In the genomic region with DNA sequence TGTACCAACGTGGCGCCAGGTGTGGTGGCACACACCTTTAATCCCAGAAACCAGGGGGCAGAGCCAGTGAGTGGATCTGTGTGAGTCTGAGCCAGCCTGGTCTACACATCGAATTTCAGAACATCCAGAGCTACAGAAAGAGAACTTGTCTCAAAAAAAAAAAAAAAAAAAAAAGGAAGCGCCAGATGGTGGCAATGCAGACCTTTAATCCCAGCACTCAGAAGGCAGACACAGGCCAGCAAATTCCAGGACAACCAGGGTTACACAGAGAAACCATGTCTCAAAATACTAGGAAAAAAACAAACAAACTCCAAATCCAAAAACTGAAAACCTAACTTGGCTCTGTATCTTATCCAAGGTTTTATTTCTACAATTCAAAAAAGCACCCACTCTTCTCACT, we compare ENCODE assay signal across 1 mouse cellular context.
TF ChIP-seq lines count a peak whose summit lies in the region.

No protein-coding gene starts in this region.

TF ChIP-seq in MEL, 35 proteins besides CTCF, POLR2A, EP300 and RAD21:
- TF ChIP-seq ZNF384 (IDR thresholded peaks at IDR 0.05; ENCODE audit: low read depth, low read length) (peak; percentile 62), ZMIZ1 (IDR thresholded peaks at IDR 0.05; ENCODE audit: low read depth, low read length) (no peak)
